Mouse (Mus musculus) hindbrain, embryonic 12.5 days (tissue): ENCODE measurements around the gene Atoh8. TPM values are rescaled to one million over a fixed set of nuclear protein-coding genes. Genes with fewer than 3 reads are reported as not detected.

Experiments used
- ATAC-seq: fragments of 200-750 bp; cut with Nextera tagmentation; 2 replicates; pipeline ENCODE4 v1.8.0; 2017; ENCODE audit warnings: moderate TSS enrichment; ENCODE audit not compliant: low FRiP score
- H3K27ac ChIP-seq: fragments of 300-500 bp; sonication (generic); 2 replicates; pipeline ENCODE4 v1.5.1; 2016; ENCODE audit warnings: mild to moderate bottlenecking
- H3K27me3 ChIP-seq: fragments of 300-500 bp; sonication (generic); 2 replicates; pipeline ENCODE4 v1.6.1; 2016; ENCODE audit warnings: mild to moderate bottlenecking
- H3K36me3 ChIP-seq: fragments of 300-500 bp; sonication (generic); 2 replicates; pipeline ENCODE4 v1.6.1; 2016; ENCODE audit warnings: mild to moderate bottlenecking
- H3K4me1 ChIP-seq: fragments of 300-500 bp; sonication (generic); 2 replicates; pipeline ENCODE4 v1.6.1; 2016
- H3K4me2 ChIP-seq: fragments of 300-500 bp; sonication (generic); replicated peaks from 2 replicates; pipeline ENCODE4 v1.6.1; 2016; ENCODE audit warnings: mild to moderate bottlenecking
- H3K4me3 ChIP-seq: fragments of 300-500 bp; sonication (generic); 2 replicates; pipeline ENCODE4 v1.5.1; 2016; ENCODE audit warnings: mild to moderate bottlenecking
- H3K9ac ChIP-seq: fragments of 300-500 bp; sonication (generic); 2 replicates; pipeline ENCODE4 v1.6.1; 2016; ENCODE audit warnings: mild to moderate bottlenecking, moderate library complexity
- H3K9me3 ChIP-seq: fragments of 300-500 bp; sonication (generic); replicated peaks from 2 replicates; pipeline ENCODE4 v1.6.1; 2016; ENCODE audit warnings: mild to moderate bottlenecking
- WGBS: fragments of 180-500 bp; shearing (Covaris S2); methylation state at CpG from one replicate; pipeline ENCODE4 v1.1.7; 2016; 5-methylcytosine and 5-hydroxymethylcytosine counted together
- polyA plus RNA-seq: library from polyadenylated mRNA; unstranded; fragments of >200 nt; fragmentation: Nextera tagmentation; extraction: Ambion mirVana; gene quantifications from 2 replicates; pipeline ENCODE4 v1.2.1, GENCODE M21; 2016

Atoh8 gene
- polyA plus RNA-seq, 1 experiment from 2014 or later = 12.4 TPM

GRCm38 (mm10) chr6:72160991-72161390 is 74.4 kb downstream of the Atoh8 start:
- Histone ChIP-seq H3K27me3 (no peaks in the 10 kb centered on the region), H3K36me3 (no peaks in the 10 kb centered on the region), H3K9ac (no peak overlapping the region), H3K9me3 (no peaks in the 10 kb centered on the region), H3K4me1 (no peaks in the 10 kb centered on the region), H3K27ac (no peak overlapping the region), H3K4me2 (no peak overlapping the region), H3K4me3 (no peak overlapping the region)
- 88% methylated on average over 3 of the region's 3 CpGs for WGBS
- no peak for ATAC-seq

- H3K27ac ChIP-seq = no peak overlapping the region
- WGBS = 79% methylated on average over 10 of the region's 10 CpGs
- H3K9me3 ChIP-seq = no peaks in the 10 kb centered on the region
- no peaks in the 10 kb centered on the region for H3K4me1 ChIP-seq
- H3K9ac ChIP-seq = no peak overlapping the region
- H3K4me3 ChIP-seq = no peak overlapping the region
- no peak for ATAC-seq
- peaks cover 9% of the 10 kb centered on the region; the same call in 1 of the 2 replicates for H3K36me3 ChIP-seq
- no peaks in the 10 kb centered on the region for H3K27me3 ChIP-seq
- no peak overlapping the region for H3K4me2 ChIP-seq
Observed at GRCm38 (mm10) chr6:72159861-72160395, 75.4 kb downstream of the Atoh8 start.

- Histone ChIP-seq H3K27me3 (no peaks in the 10 kb centered on the region), H3K9me3 (no peaks in the 10 kb centered on the region), H3K4me3 (no peak overlapping the region), H3K36me3 (peaks cover 14% of the 10 kb centered on the region; the same call in 1 of the 2 replicates), H3K4me1 (no peaks in the 10 kb centered on the region), H3K9ac (no peak overlapping the region), H3K4me2 (no peak overlapping the region), H3K27ac (no peak overlapping the region)
- ATAC-seq = no peak
- 82% methylated on average over 8 of the region's 8 CpGs for WGBS
Observed at GRCm38 (mm10) chr6:72158966-72159764, 76.2 kb downstream of the Atoh8 start.

Other genes starting within 250 kb of the Atoh8 start
- 47.1 and 53.6 TPM in 2 replicates for gene St3gal5, start 138.0 kb downstream of the Atoh8 start, polyA plus RNA-seq
- gene Sftpb, start 69.0 kb upstream of the Atoh8 start, polyA plus RNA-seq = not detected in 2 replicates
- 56.4 and 57.9 TPM in 2 replicates for gene Usp39, start 109.6 kb upstream of the Atoh8 start, polyA plus RNA-seq
- gene 0610030E20Rik, start 111.7 kb upstream of the Atoh8 start, polyA plus RNA-seq = 26.1 and 28.2 TPM in 2 replicates
- gene Tmem150a, start 119.9 kb upstream of the Atoh8 start, polyA plus RNA-seq = 8.5 and 10.0 TPM in 2 replicates
- gene Rnf181, start 131.4 kb upstream of the Atoh8 start, polyA plus RNA-seq = 95.0 and 98.3 TPM in 2 replicates
- 10.0 and 11.0 TPM in 2 replicates for gene Vamp5, start 144.9 kb upstream of the Atoh8 start, polyA plus RNA-seq
- gene Vamp8, start 155.1 kb upstream of the Atoh8 start, polyA plus RNA-seq = 43.9 and 45.5 TPM in 2 replicates
- 24.9 and 30.8 TPM in 2 replicates for gene Ggcx, start 178.7 kb upstream of the Atoh8 start, polyA plus RNA-seq
- gene Mat2a, start 204.0 kb upstream of the Atoh8 start, polyA plus RNA-seq = 405 and 424 TPM in 2 replicates